Mouse (Mus musculus): ENCODE measurements around the gene Nudt3. TPM values are rescaled to one million over a fixed set of nuclear protein-coding genes. Genes with fewer than 3 reads are reported as not detected.

Gene Nudt3
- polyA plus RNA-seq, 1 experiment: 97.1 TPM

DNA sequence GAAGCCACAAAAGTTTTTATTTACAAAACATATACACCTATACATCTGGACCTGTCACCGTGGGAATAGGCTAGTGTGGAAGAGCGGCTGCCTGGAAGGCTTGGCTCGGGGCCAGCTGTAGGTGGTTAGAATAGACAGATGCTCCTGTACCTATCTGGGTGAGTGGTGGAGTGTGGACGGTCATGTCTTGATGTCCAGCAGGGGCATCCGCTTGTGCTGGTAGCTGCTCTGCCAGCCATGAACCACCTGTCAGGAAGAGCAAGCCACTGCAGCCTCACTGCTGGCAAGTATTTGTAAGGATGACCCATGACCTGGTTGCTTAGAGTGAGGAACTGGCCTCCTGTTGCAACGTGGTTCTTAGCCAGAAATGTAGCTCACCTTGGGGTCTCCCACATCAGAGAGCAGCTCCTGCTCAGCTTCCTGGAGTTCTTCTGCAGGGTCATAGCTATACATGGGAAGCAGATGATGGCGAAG lies 59.5 kb downstream of the Nudt3 start:
- Histone ChIP-seq H3K4me1 (ENCODE audit: control insufficient read depth, insufficient read depth, low read length) (peaks cover 13% of the 10 kb centered on the region), H3K4me3 (replicated peaks; ENCODE audit: control insufficient read depth, low read depth, low read length) (no peak overlapping the region), H3K27ac (ENCODE audit: control insufficient read depth, insufficient read depth, low read depth, low read length, poor library complexity) (no peak overlapping the region)
- no peak; the same call in 1 of the 2 replicates for TF ChIP-seq POLR2A (IDR thresholded peaks at IDR 0.05; ENCODE audit: borderline replicate concordance, control insufficient read depth, low read depth, low read length)
- TF ChIP-seq CTCF (IDR thresholded peaks at IDR 0.05; ENCODE audit: control insufficient read depth, insufficient read depth, low read length): no peak
- WGBS: 57% methylated on average over 7 of the region's 7 CpGs

DNA sequence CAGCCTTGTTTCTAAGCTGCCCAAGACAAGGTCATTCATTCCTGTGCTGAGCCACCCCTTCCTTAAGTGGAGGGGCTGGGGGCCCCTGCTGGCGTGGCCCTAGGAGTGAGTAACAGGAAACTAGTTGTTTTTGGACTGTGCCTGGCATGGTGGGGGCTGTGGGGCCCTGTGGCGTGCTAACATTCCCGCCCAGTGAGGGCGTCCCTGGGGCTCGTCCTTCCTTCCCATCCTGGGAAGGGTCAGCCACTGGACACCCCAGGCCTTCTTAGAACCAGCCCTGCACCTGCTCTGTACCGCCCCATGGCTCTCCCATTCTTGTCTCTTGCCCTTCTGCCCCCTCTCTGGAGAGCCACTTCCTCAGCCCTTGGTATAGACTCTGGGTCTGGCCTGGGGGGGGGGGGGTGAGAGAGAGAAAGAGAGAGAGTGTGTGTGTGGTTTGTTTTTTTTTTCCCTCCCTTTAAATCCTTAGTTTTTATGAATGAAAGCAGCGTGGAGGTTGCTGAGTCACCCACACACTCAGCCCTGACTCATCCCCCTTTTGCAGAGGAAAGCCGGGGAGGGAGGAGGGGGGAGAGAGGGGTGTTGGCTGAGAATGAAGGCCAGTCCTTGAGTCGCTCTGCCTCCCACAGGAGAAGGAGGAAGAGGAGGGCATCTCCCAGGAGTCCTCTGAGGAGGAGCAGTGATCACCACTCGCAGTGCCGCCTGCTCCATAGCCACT lies 61.3 kb downstream of the Nudt3 start:
- Histone ChIP-seq H3K4me3 (replicated peaks; ENCODE audit: control insufficient read depth, low read depth, low read length) (no peak overlapping the region), H3K4me1 (ENCODE audit: control insufficient read depth, insufficient read depth, low read length) (peaks cover 8% of the 10 kb centered on the region), H3K27ac (ENCODE audit: control insufficient read depth, insufficient read depth, low read depth, low read length, poor library complexity) (peak overlapping the region; percentile 14; the same call in 1 of the 2 replicates)
- TF ChIP-seq POLR2A (IDR thresholded peaks at IDR 0.05; ENCODE audit: borderline replicate concordance, control insufficient read depth, low read depth, low read length) (no peak), CTCF (IDR thresholded peaks at IDR 0.05; ENCODE audit: control insufficient read depth, insufficient read depth, low read length) (no peak)
- 44% methylated on average over 11 of the region's 11 CpGs for WGBS

DNA sequence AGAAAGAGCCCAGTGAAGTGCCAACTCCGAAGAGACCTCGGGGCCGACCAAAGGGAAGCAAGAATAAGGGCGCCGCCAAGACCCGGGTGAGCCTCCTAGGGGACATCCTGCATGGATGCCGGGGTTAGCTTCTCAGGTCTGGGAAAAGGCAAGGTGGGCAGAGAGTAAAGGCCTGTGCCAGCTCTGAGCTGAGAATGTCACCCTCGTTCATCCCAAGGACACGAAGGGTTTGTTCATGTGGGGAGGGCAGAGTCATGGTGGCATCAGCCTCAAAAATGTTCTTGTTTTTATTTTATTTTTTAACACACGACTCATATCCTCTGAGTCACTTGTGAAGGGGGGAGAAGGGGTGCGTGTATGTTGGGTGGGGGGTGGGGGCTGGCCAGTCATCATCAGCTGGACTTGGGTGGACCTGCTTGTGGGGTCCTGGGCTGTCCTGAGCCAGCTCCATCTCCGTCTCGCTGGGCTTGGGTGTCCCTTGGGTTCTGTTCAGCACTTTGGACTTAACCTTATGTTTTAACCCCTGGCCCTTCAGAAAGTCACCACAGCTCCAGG lies 62.3 kb downstream of the Nudt3 start:
- Histone ChIP-seq H3K27ac (ENCODE audit: control insufficient read depth, insufficient read depth, low read depth, low read length, poor library complexity) (no peak overlapping the region), H3K4me3 (replicated peaks; ENCODE audit: control insufficient read depth, low read depth, low read length) (no peak overlapping the region), H3K4me1 (ENCODE audit: control insufficient read depth, insufficient read depth, low read length) (peaks cover 7% of the 10 kb centered on the region)
- TF ChIP-seq CTCF (IDR thresholded peaks at IDR 0.05; ENCODE audit: control insufficient read depth, insufficient read depth, low read length) (no peak), POLR2A (IDR thresholded peaks at IDR 0.05; ENCODE audit: borderline replicate concordance, control insufficient read depth, low read depth, low read length) (no peak)
- WGBS: 78% methylated on average over 13 of the region's 13 CpGs

GRCm38 (mm10) chr17:27559596-27559995 lies 63.7 kb downstream of the Nudt3 start:
- TF ChIP-seq CTCF (IDR thresholded peaks at IDR 0.05; ENCODE audit: control insufficient read depth, insufficient read depth, low read length): no peak
- no peak for TF ChIP-seq POLR2A (IDR thresholded peaks at IDR 0.05; ENCODE audit: borderline replicate concordance, control insufficient read depth, low read depth, low read length)
- Histone ChIP-seq H3K4me1 (ENCODE audit: control insufficient read depth, insufficient read depth, low read length) (peaks cover 7% of the 10 kb centered on the region), H3K27ac (ENCODE audit: control insufficient read depth, insufficient read depth, low read depth, low read length, poor library complexity) (no peak overlapping the region), H3K4me3 (replicated peaks; ENCODE audit: control insufficient read depth, low read depth, low read length) (no peak overlapping the region)
- 79% methylated on average over 12 of the region's 12 CpGs for WGBS

GRCm38 (mm10) chr17:27558845-27559244 lies 64.5 kb downstream of the Nudt3 start:
- TF ChIP-seq POLR2A (IDR thresholded peaks at IDR 0.05; ENCODE audit: borderline replicate concordance, control insufficient read depth, low read depth, low read length) (no peak), CTCF (IDR thresholded peaks at IDR 0.05; ENCODE audit: control insufficient read depth, insufficient read depth, low read length) (no peak)
- Histone ChIP-seq H3K4me3 (replicated peaks; ENCODE audit: control insufficient read depth, low read depth, low read length) (peak overlapping the region; percentile 25), H3K4me1 (ENCODE audit: control insufficient read depth, insufficient read depth, low read length) (peaks cover 7% of the 10 kb centered on the region), H3K27ac (ENCODE audit: control insufficient read depth, insufficient read depth, low read depth, low read length, poor library complexity) (no peak overlapping the region)
- WGBS: 13% methylated on average over 5 of the region's 5 CpGs

DNA sequence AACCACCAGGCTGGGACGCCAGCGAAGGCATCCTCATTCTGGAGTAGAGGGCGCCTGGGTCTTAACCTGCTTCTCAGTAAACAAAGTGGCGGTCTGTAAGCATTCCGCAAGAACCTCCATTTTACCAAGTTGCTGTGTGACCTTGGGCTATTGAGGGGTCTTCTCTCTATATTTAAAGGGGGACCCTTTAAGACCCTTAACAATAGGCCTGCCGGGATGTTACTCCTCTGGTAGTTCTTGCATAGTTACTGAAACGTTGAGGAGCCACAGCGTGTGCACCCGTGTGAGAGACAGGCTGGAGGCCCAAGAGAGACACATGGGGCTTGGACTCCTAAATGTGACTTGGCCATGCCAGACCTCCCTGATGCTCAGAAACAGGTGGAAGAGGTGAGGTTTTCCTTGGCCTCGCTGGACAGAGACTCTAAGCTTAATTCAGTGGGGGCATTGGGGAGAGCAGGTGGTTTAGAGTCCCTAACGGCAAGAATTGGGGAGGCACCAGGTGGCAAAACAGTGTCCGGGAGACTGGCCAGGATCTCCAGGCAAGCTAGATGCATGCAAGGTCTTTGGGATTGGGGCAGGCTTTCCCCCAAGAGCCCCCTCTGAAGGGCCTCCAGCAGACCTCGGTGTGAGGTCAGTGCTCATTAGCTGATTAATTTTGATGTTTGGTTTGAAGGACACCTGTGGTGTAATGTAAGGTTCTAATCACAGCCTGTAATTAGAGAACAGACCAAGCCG lies 65.2 kb downstream of the Nudt3 start:
- 4% methylated on average over 14 of the region's 14 CpGs for WGBS
- peak overlapping the region; percentile 99 for H3K27ac ChIP-seq (ENCODE audit: control insufficient read depth, insufficient read depth, low read depth, low read length, poor library complexity)
- H3K4me3 ChIP-seq (replicated peaks; ENCODE audit: control insufficient read depth, low read depth, low read length): peak overlapping the region; percentile 93
- TF ChIP-seq CTCF (IDR thresholded peaks at IDR 0.05; ENCODE audit: control insufficient read depth, insufficient read depth, low read length) (no peak), POLR2A (IDR thresholded peaks at IDR 0.05; ENCODE audit: borderline replicate concordance, control insufficient read depth, low read depth, low read length) (no peak)
- H3K4me1 ChIP-seq (ENCODE audit: control insufficient read depth, insufficient read depth, low read length): peaks cover 8% of the 10 kb centered on the region

- peak overlapping the region; percentile 99 for H3K27ac ChIP-seq (ENCODE audit: control insufficient read depth, insufficient read depth, low read depth, low read length, poor library complexity)
- TF ChIP-seq POLR2A (IDR thresholded peaks at IDR 0.05; ENCODE audit: borderline replicate concordance, control insufficient read depth, low read depth, low read length) (no peak), CTCF (IDR thresholded peaks at IDR 0.05; ENCODE audit: control insufficient read depth, insufficient read depth, low read length) (no peak; the same call in 1 of the 2 replicates)
- H3K4me1 ChIP-seq (ENCODE audit: control insufficient read depth, insufficient read depth, low read length): peaks cover 12% of the 10 kb centered on the region
- H3K4me3 ChIP-seq (replicated peaks; ENCODE audit: control insufficient read depth, low read depth, low read length): peak overlapping the region; percentile 93
- under 1% methylated on average over 75 of the region's 75 CpGs for whole genome bisulfite sequencing
Observed at GRCm38 (mm10) chr17:27557181-27557926, 65.9 kb downstream of the Nudt3 start.
